Mouse (Mus musculus): Measurements from ENCODE around the gene Zfp423. TPM values are rescaled to one million over a fixed set of nuclear protein-coding genes. Genes with fewer than 3 reads are reported as not detected.
A peak's percentile ranks its signal among the peaks of the same experiment; 100 is the strongest.

Zfp423 gene
- polyA plus RNA-seq, 1 experiment from 2014 or later: 33.4 TPM

DNA sequence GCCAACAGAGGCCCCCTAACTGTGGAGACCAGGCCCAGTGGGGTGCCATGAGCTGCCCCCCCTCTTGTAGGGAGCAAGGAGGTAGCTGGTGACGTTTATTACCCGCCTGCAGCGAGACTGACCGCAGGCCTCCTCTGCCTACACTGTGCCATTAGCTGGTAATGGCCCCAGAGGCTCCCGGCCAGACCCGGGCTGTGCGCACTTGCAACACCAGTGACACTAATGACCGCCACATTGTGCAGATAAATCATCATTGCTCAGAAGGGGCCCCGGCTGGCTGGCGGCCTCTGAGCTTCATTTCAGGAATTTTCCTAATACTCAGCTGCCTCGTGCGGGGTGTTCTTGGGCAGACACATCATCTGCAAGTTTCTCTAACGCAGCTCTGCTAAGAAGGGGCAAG, 206.7 kb downstream of the Zfp423 start:
- H3K27ac ChIP-seq (replicated peaks): peak overlapping the region; percentile 20
- H3K4me2 ChIP-seq: no peak overlapping the region
- H3K36me3 ChIP-seq: no peaks in the 10 kb centered on the region
- H3K4me1 ChIP-seq (replicated peaks): peaks cover 39% of the 10 kb centered on the region
- 51% methylated on average over 13 of the region's 13 CpGs for WGBS
- no peaks in the 10 kb centered on the region for H3K9me3 ChIP-seq
- ATAC-seq (ENCODE audit: low FRiP score, low read depth): peak; percentile 59
- H3K4me3 ChIP-seq: no peak overlapping the region
- no peak overlapping the region for H3K9ac ChIP-seq
- no peaks in the 10 kb centered on the region for H3K27me3 ChIP-seq

DNA sequence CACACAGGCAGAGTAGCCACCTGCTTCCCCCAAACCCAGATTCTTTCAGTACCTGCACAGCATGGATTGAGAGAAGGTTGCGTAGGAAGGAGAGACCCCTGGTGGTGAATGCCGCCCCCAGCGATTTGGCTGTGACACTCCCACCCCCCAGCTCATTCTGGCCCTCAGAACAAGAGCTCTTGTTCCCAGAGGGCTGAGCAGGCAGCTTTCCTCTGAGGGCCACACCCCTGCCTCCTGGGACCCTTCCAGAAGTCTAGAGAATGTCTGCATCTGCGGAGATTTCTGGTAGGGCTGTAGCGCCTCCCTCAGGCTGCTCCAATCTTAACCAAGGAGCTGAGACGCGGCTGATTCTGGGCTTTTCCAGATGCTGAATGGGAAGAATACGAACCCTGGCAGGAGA, 211.8 kb downstream of the Zfp423 start:
- peaks cover 77% of the 10 kb centered on the region for H3K4me1 ChIP-seq (replicated peaks)
- ATAC-seq (ENCODE audit: low FRiP score, low read depth): no peak
- H3K9me3 ChIP-seq: no peaks in the 10 kb centered on the region
- H3K4me3 ChIP-seq: no peak overlapping the region
- H3K36me3 ChIP-seq: no peaks in the 10 kb centered on the region
- H3K9ac ChIP-seq: no peak overlapping the region
- no peaks in the 10 kb centered on the region for H3K27me3 ChIP-seq
- peak overlapping the region; percentile 63 for H3K27ac ChIP-seq (replicated peaks)
- 24% methylated on average over 8 of the region's 8 CpGs for WGBS
- H3K4me2 ChIP-seq: no peak overlapping the region

DNA sequence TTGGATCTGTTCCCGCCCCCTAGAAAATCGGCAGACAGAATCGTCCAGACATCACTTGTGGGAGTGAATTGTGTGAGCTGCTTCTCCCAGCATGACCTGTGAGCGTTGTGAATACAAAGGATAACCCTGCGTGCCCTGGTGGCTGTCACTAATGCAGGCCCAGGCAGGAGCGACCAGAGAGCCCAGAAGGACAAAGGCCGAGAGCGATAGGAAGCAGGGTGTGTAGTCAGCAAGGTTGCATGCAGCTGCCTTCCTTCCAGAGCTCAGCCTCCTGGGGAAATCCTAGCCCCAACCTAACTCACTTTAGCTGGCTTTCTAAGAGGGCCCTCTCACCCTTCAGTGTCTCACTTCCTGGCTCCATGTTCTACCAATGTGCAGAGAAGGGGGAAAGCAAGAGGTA, 212.3 kb downstream of the Zfp423 start:
- Histone ChIP-seq H3K9ac (no peak overlapping the region), H3K9me3 (no peaks in the 10 kb centered on the region), H3K36me3 (no peaks in the 10 kb centered on the region), H3K4me1 (replicated peaks) (peaks cover 77% of the 10 kb centered on the region), H3K4me2 (no peak overlapping the region), H3K4me3 (no peak overlapping the region), H3K27ac (replicated peaks) (peak overlapping the region; percentile 63), H3K27me3 (no peaks in the 10 kb centered on the region)
- ATAC-seq (ENCODE audit: low FRiP score, low read depth): no peak
- 7% methylated on average over 8 of the region's 8 CpGs for WGBS

DNA sequence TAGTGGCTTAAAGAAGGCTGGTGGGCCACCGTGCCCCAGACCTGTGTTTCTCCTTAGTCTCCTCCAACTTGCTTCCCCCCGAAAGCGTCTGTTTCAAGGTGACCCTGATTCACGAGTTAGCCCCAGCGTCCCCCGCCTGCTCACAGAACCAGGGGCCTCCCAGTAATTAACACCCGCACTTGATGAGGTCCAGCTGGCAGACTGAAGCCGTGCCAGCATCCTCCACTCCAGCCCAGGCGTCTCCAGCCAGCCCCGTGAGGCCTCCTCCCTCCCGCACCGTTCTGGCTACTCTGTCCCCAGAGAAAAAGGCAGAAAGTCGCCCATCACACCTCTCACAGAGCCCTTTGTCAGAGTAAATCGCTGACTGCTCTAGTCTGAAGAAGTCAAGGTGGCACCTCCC, 213.3 kb downstream of the Zfp423 start:
- 25% methylated on average over 14 of the region's 14 CpGs for WGBS
- H3K4me1 ChIP-seq (replicated peaks): peaks cover 85% of the 10 kb centered on the region
- H3K27ac ChIP-seq (replicated peaks): peak overlapping the region; percentile 58
- H3K27me3 ChIP-seq: no peaks in the 10 kb centered on the region
- H3K4me3 ChIP-seq: no peak overlapping the region
- no peak overlapping the region for H3K9ac ChIP-seq
- no peaks in the 10 kb centered on the region for H3K9me3 ChIP-seq
- ATAC-seq (ENCODE audit: low FRiP score, low read depth): peak; percentile 63; the same call in 1 of the 2 replicates
- no peak overlapping the region for H3K4me2 ChIP-seq
- H3K36me3 ChIP-seq: no peaks in the 10 kb centered on the region

DNA sequence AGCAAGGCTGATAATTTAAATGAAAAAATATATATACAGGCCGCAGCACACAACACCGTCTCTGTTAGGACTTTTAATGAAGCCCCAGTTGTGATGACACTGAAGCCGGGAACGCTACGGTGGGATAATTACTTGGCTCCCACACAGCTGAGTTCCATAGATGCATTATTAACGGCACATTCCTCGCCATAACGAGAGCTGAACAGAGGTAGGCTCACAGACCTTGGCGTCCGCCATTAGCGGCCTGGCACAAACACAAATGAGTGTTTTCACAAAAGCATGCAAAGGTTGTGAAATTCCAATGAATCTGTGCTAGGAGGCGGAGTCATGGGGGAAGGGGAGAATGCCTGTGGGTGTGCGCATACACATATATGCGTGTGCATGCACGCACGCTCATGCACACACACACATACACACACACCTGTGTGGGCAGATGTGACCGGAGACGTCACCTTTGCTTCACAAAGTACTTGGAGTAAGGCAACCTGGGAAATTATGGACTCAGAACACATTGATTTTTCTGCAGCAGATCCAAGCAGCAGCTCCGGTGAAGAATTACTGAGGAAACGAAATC, 214.2 kb downstream of the Zfp423 start:
- Histone ChIP-seq H3K4me3 (no peak overlapping the region), H3K27ac (replicated peaks) (peak overlapping the region; percentile 58), H3K4me2 (no peak overlapping the region), H3K4me1 (replicated peaks) (peaks cover 87% of the 10 kb centered on the region), H3K27me3 (no peaks in the 10 kb centered on the region), H3K36me3 (no peaks in the 10 kb centered on the region), H3K9ac (no peak overlapping the region), H3K9me3 (no peaks in the 10 kb centered on the region)
- 0 out of 2 replicates have a peak, but pooled peaks have one; percentile 29 for ATAC-seq (ENCODE audit: low FRiP score, low read depth)
- WGBS: 45% methylated on average over 20 of the region's 20 CpGs

DNA sequence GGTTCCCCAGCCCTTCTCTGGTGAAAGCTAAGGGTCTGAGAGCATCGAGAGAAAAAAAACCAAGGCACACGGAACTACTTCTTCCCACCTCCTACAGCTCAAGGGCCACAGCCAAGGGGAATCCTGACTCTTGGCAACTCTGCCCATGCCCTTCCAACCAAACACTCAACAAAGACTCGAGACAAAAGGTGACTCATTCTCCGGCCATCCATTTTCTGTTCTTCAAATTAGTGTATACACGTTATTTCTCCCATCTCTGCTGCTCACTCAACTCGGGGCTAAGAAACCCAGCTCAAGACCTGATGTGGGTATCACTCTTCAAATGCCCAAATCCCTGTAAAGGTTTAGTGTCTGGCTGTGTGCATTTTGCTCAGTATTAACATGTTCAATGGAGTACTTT, 214.8 kb downstream of the Zfp423 start:
- H3K27ac ChIP-seq (replicated peaks): peak overlapping the region; percentile 58
- H3K4me2 ChIP-seq: no peak overlapping the region
- H3K27me3 ChIP-seq: no peaks in the 10 kb centered on the region
- peaks cover 93% of the 10 kb centered on the region for H3K4me1 ChIP-seq (replicated peaks)
- 59% methylated on average over 6 of the region's 6 CpGs for WGBS
- H3K9me3 ChIP-seq: no peaks in the 10 kb centered on the region
- H3K4me3 ChIP-seq: no peak overlapping the region
- ATAC-seq (ENCODE audit: low FRiP score, low read depth): no peak
- H3K9ac ChIP-seq: no peak overlapping the region
- no peaks in the 10 kb centered on the region for H3K36me3 ChIP-seq

DNA sequence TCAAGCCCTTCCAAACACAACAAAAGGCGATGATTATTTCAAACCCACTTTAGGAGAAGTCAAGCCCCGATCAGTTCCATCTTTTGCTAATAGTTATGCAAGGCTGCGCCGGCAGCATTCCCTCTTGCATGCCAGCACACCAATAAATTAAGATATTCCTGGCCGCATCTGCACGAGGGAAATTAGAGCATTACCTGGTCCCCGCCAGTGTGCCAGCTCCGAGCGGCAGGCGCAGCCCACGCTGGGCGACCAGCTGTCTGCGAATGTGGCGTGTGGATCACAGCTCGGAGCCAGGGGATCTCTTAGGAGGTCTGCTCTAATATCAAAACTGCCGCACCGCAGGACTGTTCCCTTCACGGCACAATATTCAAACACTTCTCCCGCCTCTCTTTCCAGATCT, 217.4 kb downstream of the Zfp423 start:
- H3K9ac ChIP-seq: no peak overlapping the region
- WGBS: 34% methylated on average over 19 of the region's 19 CpGs
- H3K36me3 ChIP-seq: no peaks in the 10 kb centered on the region
- H3K27me3 ChIP-seq: no peaks in the 10 kb centered on the region
- peak overlapping the region; percentile 7; the same call in 1 of the 2 replicates for H3K4me2 ChIP-seq
- peaks cover 86% of the 10 kb centered on the region for H3K4me1 ChIP-seq (replicated peaks)
- H3K4me3 ChIP-seq: no peak overlapping the region
- no peak for ATAC-seq (ENCODE audit: low FRiP score, low read depth)
- H3K9me3 ChIP-seq: no peaks in the 10 kb centered on the region
- H3K27ac ChIP-seq (replicated peaks): peak overlapping the region; percentile 63

DNA sequence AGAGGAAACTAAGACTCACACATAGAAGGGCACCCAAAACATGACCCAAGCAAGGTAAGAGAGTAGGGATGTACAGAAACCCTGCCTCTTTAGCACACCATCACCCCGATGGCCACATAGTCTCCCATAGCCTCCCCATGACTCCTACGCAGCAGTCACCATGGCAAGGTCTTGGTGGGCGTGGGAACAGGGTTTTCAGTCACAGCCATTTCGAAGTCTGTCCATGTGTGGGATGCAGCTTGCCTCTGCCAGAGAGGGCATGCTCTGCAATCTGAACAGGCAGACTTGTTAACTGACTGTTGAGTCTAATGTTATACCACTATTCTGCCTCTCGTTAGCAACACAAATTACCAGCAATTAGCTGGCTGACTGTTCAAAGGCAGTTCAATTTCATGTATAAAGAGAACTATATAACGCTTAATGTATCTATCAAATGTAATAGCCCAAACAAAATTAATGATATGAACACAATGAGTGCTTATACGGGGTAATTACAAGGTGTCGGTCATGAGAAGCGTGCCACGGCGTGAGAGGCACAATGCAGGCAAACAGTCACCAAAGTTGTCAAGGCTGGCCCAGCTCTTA, 218.4 kb downstream of the Zfp423 start:
- Histone ChIP-seq H3K4me1 (replicated peaks) (peaks cover 86% of the 10 kb centered on the region), H3K4me3 (no peak overlapping the region), H3K4me2 (no peak overlapping the region), H3K27ac (replicated peaks) (peak overlapping the region; percentile 12; the same call in 1 of the 2 replicates), H3K9ac (no peak overlapping the region), H3K36me3 (no peaks in the 10 kb centered on the region), H3K27me3 (no peaks in the 10 kb centered on the region), H3K9me3 (no peaks in the 10 kb centered on the region)
- 63% methylated on average over 11 of the region's 11 CpGs for WGBS
- no peak for ATAC-seq (ENCODE audit: low FRiP score, low read depth)

DNA sequence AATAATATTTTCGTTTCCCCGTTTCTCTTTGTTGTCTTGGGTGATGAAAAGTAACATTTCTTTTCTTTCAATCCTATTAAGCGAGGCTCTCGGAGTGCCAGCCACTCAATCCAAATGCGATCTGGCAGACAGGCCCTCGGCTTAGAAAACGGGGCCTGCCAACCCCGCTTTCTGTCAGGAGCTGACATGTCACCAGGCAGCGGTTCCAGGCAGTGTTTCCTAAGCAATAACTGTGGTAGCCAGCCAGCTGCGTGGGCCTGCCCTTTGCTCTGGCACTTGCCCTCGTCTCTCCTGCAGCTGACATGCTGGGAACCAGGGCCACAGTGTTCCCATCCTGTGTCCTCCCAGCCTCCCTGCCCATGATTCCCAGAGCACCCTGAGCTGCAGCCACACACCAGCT, 221.5 kb downstream of the Zfp423 start:
- H3K27me3 ChIP-seq: no peaks in the 10 kb centered on the region
- no peak overlapping the region for H3K4me2 ChIP-seq
- no peaks in the 10 kb centered on the region for H3K9me3 ChIP-seq
- peaks cover 73% of the 10 kb centered on the region for H3K4me1 ChIP-seq (replicated peaks)
- no peaks in the 10 kb centered on the region for H3K36me3 ChIP-seq
- H3K9ac ChIP-seq: no peak overlapping the region
- H3K27ac ChIP-seq (replicated peaks): peak overlapping the region; percentile 72
- no peak overlapping the region for H3K4me3 ChIP-seq
- 49% methylated on average over 11 of the region's 11 CpGs for WGBS
- no peak for ATAC-seq (ENCODE audit: low FRiP score, low read depth)

DNA sequence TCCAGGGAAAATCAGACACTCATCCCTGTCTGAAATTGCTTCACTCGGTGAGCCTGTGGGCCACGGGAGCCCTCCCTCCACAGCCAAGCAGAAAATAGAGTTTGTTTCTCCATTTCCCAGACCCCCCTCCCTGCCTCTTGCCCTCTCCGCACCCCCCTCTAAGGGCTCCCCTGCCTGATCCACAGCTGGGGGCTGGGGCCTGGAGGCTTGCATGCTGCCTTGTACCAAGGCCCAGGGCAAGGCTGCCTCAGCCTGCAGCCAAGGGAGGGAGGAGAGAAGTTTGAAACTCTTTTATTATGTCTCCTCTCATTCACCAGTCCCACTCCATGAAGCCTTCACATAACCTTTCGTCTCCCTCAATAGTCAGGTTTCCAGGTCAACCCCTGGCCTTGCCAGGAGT, 224.5 kb downstream of the Zfp423 start:
- 49% methylated on average over 4 of the region's 4 CpGs for WGBS
- no peak overlapping the region for H3K4me2 ChIP-seq
- H3K27me3 ChIP-seq: no peaks in the 10 kb centered on the region
- H3K27ac ChIP-seq (replicated peaks): peak overlapping the region; percentile 66
- no peak overlapping the region for H3K9ac ChIP-seq
- H3K9me3 ChIP-seq: no peaks in the 10 kb centered on the region
- ATAC-seq (ENCODE audit: low FRiP score, low read depth): 0 out of 2 replicates have a peak, but pooled peaks have one; percentile 51
- H3K36me3 ChIP-seq: no peaks in the 10 kb centered on the region
- H3K4me1 ChIP-seq (replicated peaks): peaks cover 47% of the 10 kb centered on the region
- H3K4me3 ChIP-seq: no peak overlapping the region

DNA sequence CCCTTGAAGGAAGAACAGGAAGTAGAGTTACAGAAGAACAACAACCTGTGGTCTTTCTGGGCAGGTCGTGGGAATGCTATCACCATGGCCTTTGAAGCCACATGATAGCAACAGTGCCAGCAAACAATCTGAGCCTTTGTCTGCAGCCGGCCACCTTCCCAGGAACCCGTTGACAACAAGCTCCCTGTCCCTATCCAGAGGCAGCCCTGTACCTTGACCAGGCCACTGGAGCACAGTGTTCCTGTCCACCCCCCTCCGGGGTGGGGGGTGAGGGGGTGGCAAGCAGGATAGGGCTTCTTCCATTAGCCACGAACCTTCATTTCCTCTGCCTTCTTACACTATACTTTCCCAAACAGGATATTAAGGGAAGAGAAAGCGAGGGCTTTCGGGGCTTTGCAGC, 224.9 kb downstream of the Zfp423 start:
- H3K4me2 ChIP-seq: no peak overlapping the region
- no peaks in the 10 kb centered on the region for H3K36me3 ChIP-seq
- H3K4me3 ChIP-seq: no peak overlapping the region
- 62% methylated on average over 7 of the region's 7 CpGs for WGBS
- no peaks in the 10 kb centered on the region for H3K27me3 ChIP-seq
- no peak overlapping the region for H3K9ac ChIP-seq
- H3K27ac ChIP-seq (replicated peaks): peak overlapping the region; percentile 66
- H3K9me3 ChIP-seq: no peaks in the 10 kb centered on the region
- ATAC-seq (ENCODE audit: low FRiP score, low read depth): no peak
- peaks cover 43% of the 10 kb centered on the region for H3K4me1 ChIP-seq (replicated peaks)

DNA sequence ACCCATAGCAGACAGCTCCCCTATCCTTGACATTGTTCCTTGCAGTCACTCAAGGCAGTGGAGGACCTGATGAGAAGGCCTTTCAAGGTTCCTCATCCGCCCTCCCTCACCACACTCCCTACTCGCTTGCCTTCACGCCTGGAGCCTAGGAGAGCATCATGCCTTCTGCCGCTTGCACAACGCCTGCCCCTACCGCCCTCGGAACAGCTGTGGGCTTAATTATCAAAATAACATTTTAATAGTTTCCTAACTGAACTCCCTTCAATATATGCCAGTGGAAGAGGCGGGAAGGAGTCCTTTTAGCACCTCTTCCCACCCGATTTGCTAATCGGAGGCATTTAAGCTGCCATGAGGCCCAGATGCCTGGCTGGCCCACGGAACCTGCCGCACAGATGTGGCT, 228.3 kb downstream of the Zfp423 start:
- no peak overlapping the region for H3K4me3 ChIP-seq
- no peaks in the 10 kb centered on the region for H3K27me3 ChIP-seq
- WGBS: 88% methylated on average over 12 of the region's 12 CpGs
- H3K9me3 ChIP-seq: no peaks in the 10 kb centered on the region
- no peak overlapping the region for H3K27ac ChIP-seq (replicated peaks)
- H3K4me1 ChIP-seq (replicated peaks): peaks cover 20% of the 10 kb centered on the region
- H3K36me3 ChIP-seq: no peaks in the 10 kb centered on the region
- H3K4me2 ChIP-seq: no peak overlapping the region
- H3K9ac ChIP-seq: no peak overlapping the region
- no peak for ATAC-seq (ENCODE audit: low FRiP score, low read depth)

DNA sequence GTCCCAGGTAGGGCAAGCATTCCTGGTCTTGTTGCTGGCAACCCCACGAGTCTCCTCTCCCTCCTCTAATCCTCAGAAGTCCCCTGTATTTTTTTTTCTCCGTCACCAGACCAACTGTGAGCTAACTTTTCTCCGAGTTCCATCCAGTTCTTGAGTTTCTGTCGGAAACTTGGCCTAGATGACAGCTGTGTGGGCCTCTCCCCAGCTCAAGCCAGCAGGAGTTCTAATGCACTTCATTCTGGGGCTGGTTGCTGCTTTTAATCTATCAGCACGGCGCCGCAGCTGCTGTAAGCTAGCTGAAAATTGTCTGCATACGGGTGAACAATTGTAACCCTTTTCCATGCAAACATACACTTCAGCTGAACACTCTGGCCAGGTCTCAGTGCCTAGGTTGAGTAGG, 236.4 kb downstream of the Zfp423 start:
- peak overlapping the region; percentile 44 for H3K27ac ChIP-seq (replicated peaks)
- WGBS: 55% methylated on average over 8 of the region's 8 CpGs
- peaks cover 46% of the 10 kb centered on the region for H3K4me1 ChIP-seq (replicated peaks)
- H3K9me3 ChIP-seq: no peaks in the 10 kb centered on the region
- no peaks in the 10 kb centered on the region for H3K36me3 ChIP-seq
- H3K4me2 ChIP-seq: no peak overlapping the region
- no peak for ATAC-seq (ENCODE audit: low FRiP score, low read depth)
- no peak overlapping the region for H3K9ac ChIP-seq
- H3K27me3 ChIP-seq: no peaks in the 10 kb centered on the region
- no peak overlapping the region for H3K4me3 ChIP-seq

Data from hindbrain, embryonic 15.5 days (tissue).